Mouse (Mus musculus) liver, embryonic 14.5 days (tissue): ENCODE results near the gene Gabarapl2.

Experiments
- CTCF ChIP-seq: IDR thresholded peaks from 2 replicates; pipeline ENCODE4 v1.5.1; 2016; ENCODE audit warnings: antibody characterized with exemption, low read depth, control low read depth
- EP300 ChIP-seq: IDR thresholded peaks from 2 replicates; pipeline ENCODE4 v1.6.1; 2016; ENCODE audit warnings: antibody characterized with exemption, low read depth

- TF ChIP-seq CTCF (no peak), EP300 (no peak)
These were observed 6.6 kb downstream of the Gabarapl2 start for GRCm38 (mm10) chr8:111947144-111947543.
